Mouse (Mus musculus) C2C12 (cell line): ENCODE results near the gene Taf9. TPM values are rescaled to one million over a fixed set of nuclear protein-coding genes. Genes with fewer than 3 reads are reported as not detected.
A peak's percentile ranks its signal among the peaks of the same experiment; 100 is the strongest.

ENCODE experiments used
- H3K27me3 ChIP-seq: one replicate; pipeline ENCODE4 v1.6.1; 2011; ENCODE audit not compliant: control insufficient read depth, insufficient read depth, insufficient read length
- H3K36me3 ChIP-seq: one replicate; pipeline ENCODE4 v1.6.1; 2011; ENCODE audit not compliant: control insufficient read depth, insufficient read depth
- H3K4me3 ChIP-seq: one replicate; pipeline ENCODE4 v1.5.1; 2011; ENCODE audit warnings: mild to moderate bottlenecking, control low read depth; ENCODE audit not compliant: poor library complexity, insufficient read depth, severe bottlenecking
- H3K79me2 ChIP-seq: one replicate; pipeline ENCODE4 v1.6.1; 2011; ENCODE audit not compliant: control insufficient read depth, insufficient read depth
- H3K79me3 ChIP-seq: one replicate; pipeline ENCODE4 v1.6.1; 2011; ENCODE audit warnings: low read depth, control low read depth
- H3ac ChIP-seq: one replicate; pipeline ENCODE3; 2011; ENCODE audit warnings: low read depth; ENCODE audit not compliant: control insufficient read depth, insufficient read length
- CEBPB ChIP-seq: IDR thresholded peaks from one replicate; pipeline ENCODE4 v1.6.1; 2011; ENCODE audit warnings: low read depth, mild to moderate bottlenecking, control low read depth, moderate library complexity
- CTCF ChIP-seq: IDR thresholded peaks from one replicate; pipeline ENCODE4 v1.5.1; 2011; ENCODE audit not compliant: control insufficient read depth, insufficient read depth, insufficient read length
- FOSL1 ChIP-seq: IDR thresholded peaks from one replicate; pipeline ENCODE4 v1.8.0; 2011; ENCODE audit warnings: mild to moderate bottlenecking, low read length; ENCODE audit not compliant: poor library complexity, insufficient read depth, severe bottlenecking
- MAX ChIP-seq: IDR thresholded peaks from one replicate; pipeline ENCODE4 v1.6.1; 2011; ENCODE audit warnings: mild to moderate bottlenecking, control low read depth
- MYOD1 ChIP-seq: IDR thresholded peaks from one replicate; pipeline ENCODE4 v1.6.1; 2011; ENCODE audit warnings: low read depth; ENCODE audit not compliant: control insufficient read depth, insufficient read length
- MYOG ChIP-seq: IDR thresholded peaks from one replicate; pipeline ENCODE4 v1.6.1; 2011; ENCODE audit not compliant: control insufficient read depth, insufficient read length; ENCODE audit errors: extremely low read depth
- USF1 ChIP-seq: IDR thresholded peaks from one replicate; pipeline ENCODE4 v1.6.1; 2011; ENCODE audit warnings: low read depth, mild to moderate bottlenecking, control low read depth, moderate library complexity
- polyA plus RNA-seq: library from polyadenylated mRNA; unstranded; fragments of >200 nt; fragmentation: generic; extraction: Trizol; gene quantifications from one replicate; pipeline ENCODE4 v1.2.1, GENCODE M21; 2012; ENCODE audit warnings: missing spikeins

The Taf9 gene
- polyA plus RNA-seq, 1 experiment, result 6.3 TPM

DNA sequence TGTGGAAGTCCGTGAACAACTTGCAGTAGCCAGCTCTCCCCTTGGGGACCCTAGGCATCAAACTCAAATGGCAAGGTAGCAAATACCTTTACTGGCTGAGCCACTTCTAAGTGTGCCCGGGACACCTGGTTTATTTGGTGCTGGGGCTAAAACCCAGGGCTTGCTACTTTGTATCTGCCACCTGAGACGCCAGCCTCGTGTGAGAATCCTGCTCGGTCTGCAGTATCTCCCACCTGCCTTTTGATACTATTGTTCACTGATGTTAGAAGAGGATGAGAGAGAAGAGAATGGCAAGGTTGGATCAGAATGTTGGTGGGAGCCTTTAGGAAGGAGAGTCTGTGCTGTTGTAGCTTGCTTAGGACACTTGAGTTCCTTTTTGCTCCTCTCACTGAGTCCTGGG is 6.7 kb downstream of the Taf9 start:
- no peak overlapping the region for H3K4me3 ChIP-seq
- peaks cover 33% of the 10 kb centered on the region for H3K36me3 ChIP-seq
- H3K27me3 ChIP-seq, result no peaks in the 10 kb centered on the region
- H3K79me3 ChIP-seq, result peaks cover 50% of the 10 kb centered on the region
- H3ac ChIP-seq, result no peak overlapping the region
- H3K79me2 ChIP-seq, result peaks cover 81% of the 10 kb centered on the region
- TF ChIP-seq CTCF (no peak), MYOD1 (no peak)

DNA sequence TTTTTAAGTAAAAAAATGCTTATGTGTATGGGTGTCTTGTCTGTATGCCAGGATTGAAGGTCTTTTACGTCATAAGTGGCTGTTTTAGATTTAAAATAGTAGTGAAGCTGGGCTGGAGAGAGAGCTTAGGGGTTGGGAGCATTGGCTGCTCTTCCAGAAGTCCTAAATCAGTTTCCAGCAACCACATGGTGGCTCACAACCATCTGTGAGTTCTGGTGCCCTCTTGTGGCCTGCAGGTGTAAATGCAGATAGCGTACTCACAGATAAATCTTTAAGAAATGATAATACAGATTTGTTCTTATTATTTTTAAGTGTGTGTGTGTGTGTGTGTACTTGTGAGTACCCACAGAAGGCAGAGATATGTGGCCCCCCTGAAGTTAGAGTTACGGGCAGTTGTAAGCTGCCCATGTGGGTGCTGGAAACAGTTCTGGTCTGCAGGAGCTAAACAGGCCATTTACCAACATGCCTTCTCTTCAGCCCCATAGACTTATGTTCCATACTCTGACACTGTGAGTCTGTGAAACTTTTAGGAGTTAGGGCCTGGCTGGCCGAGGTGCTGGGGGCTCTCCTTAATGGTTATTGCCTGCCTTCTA is 8.6 kb downstream of the Taf9 start:
- H3K79me2 ChIP-seq, result peaks cover 64% of the 10 kb centered on the region
- no peak overlapping the region for H3ac ChIP-seq
- no peak overlapping the region for H3K4me3 ChIP-seq
- peaks cover 26% of the 10 kb centered on the region for H3K36me3 ChIP-seq
- H3K27me3 ChIP-seq, result no peaks in the 10 kb centered on the region
- peaks cover 34% of the 10 kb centered on the region for H3K79me3 ChIP-seq
- TF ChIP-seq MYOD1, result no peak
- peak; percentile 37 for TF ChIP-seq CTCF
- TF ChIP-seq MAX, result peak; percentile 73
- no peak for TF ChIP-seq FOSL1
- no peak for TF ChIP-seq USF1

GRCm38 (mm10) chr13:100669291-100670022 is 18.1 kb downstream of the Taf9 start, which contains the start of gene Ccdc125:
Gene Ccdc125 (plus strand): TSS chr13:100669717.
- no peaks in the 10 kb centered on the region for H3K27me3 ChIP-seq
- H3ac ChIP-seq, result no peak within 1 kb of the TSS
- no peaks in the 10 kb centered on the region for H3K79me3 ChIP-seq
- TF ChIP-seq CTCF (no peak), USF1 (no peak), CEBPB (no peak), MAX (no peak), MYOD1 (no peak)
- peaks cover 19% of the 10 kb centered on the region for H3K36me3 ChIP-seq
- no peaks in the 10 kb centered on the region for H3K79me2 ChIP-seq
- no peak within 1 kb of the TSS for H3K4me3 ChIP-seq

DNA sequence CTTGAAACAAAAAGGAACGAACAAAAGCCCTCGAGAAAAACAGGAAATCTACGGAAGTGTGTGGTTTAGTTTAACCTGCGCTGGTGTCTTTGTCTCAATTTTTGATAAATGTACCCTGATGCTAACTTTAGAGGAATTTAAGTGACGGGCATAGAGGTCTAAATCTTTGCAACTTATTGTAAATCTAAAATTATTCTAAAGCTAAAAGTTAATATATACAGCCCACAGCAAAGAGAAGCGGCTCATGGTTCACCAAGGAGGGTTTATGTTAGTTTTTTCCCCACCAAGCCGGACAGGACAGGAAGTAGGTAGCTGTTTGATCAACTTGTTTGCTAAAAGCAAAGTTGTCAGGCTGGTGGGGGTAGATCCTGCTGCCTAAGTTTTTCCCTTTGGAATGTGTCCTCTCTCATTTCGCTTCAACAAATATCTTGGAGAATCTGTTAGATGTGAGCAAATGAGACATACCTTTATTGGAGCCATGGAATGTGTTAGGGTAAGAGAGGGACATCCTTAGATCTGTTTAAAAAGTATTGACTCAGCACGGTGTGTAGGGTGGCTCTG is 18.9 kb downstream of the Taf9 start:
- Histone ChIP-seq H3ac (no peak overlapping the region), H3K36me3 (peaks cover 19% of the 10 kb centered on the region), H3K79me3 (no peaks in the 10 kb centered on the region), H3K27me3 (no peaks in the 10 kb centered on the region), H3K79me2 (no peaks in the 10 kb centered on the region), H3K4me3 (no peak overlapping the region)
- no peak for TF ChIP-seq CTCF
- TF ChIP-seq FOSL1, result no peak
- TF ChIP-seq CEBPB, result no peak
- TF ChIP-seq USF1, result no peak
- no peak for TF ChIP-seq MAX
- TF ChIP-seq MYOG, result no peak

DNA sequence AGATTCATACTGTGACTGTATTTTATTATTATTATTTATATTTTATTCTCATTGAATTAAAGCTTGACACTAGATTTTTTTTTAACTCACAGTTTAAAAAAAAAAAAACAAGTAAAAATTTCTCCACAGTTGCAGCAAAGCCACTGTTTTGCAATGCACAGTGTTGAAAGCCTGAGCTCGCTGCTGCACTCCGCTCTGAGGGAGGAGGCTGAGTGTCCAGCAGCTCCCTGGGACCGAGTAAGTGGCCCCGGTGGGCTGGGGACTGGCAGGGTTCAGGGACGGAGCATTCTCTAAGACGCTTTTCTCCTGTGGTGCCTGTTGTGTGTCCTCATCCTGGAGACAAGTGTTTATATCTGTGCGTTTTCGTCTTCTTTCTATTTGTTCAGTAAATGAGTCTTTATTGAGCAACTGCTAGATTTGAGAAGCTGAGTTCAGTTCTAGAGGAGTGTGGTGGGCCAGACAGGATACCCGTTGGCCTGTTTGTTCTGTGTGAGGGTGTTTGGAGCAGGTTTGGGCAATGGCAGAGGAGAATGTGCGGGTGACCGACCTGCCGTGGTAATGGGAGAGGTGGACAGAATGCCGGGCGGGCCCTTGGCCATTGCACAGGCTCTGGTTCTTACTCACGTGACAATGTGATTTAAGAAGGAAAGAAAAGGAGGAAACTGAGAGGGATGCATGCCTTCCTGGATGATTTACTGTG is 24.7 kb downstream of the Taf9 start:
- no peak overlapping the region for H3K4me3 ChIP-seq
- H3K79me3 ChIP-seq, result no peaks in the 10 kb centered on the region
- no peaks in the 10 kb centered on the region for H3K27me3 ChIP-seq
- H3K36me3 ChIP-seq, result no peaks in the 10 kb centered on the region
- TF ChIP-seq CEBPB (no peak), FOSL1 (no peak), CTCF (no peak), MYOG (no peak), USF1 (no peak), MAX (no peak), MYOD1 (no peak)
- H3ac ChIP-seq, result no peak overlapping the region
- no peaks in the 10 kb centered on the region for H3K79me2 ChIP-seq

- no peak for TF ChIP-seq CEBPB
- no peak for TF ChIP-seq FOSL1
- TF ChIP-seq MYOG, result no peak
- TF ChIP-seq CTCF, result no peak
- no peak for TF ChIP-seq MAX
- TF ChIP-seq USF1, result no peak
- TF ChIP-seq MYOD1, result no peak
- Histone ChIP-seq H3K79me2 (no peaks in the 10 kb centered on the region), H3K79me3 (no peaks in the 10 kb centered on the region), H3ac (no peak overlapping the region), H3K4me3 (no peak overlapping the region), H3K27me3 (no peaks in the 10 kb centered on the region), H3K36me3 (no peaks in the 10 kb centered on the region)
Measured at GRCm38 (mm10) chr13:100681615-100682014, 30.2 kb downstream of the Taf9 start.
